ENCODE assay signal across 8 mouse cellular contexts in genomic region chr9:45677236-45677781, GRCm38 (mm10).
DNase-seq lines count a peak whose midpoint lies in the region; ATAC-seq and TF ChIP-seq lines count a peak whose summit lies in the region.

No protein-coding gene starts in this region.

- WGBS in forebrain, embryonic 13.5 days: 11% methylated on average over 12 of the region's 12 CpGs
- 12% methylated on average over 12 of the region's 12 CpGs for WGBS in midbrain, embryonic 13.5 days
- 31% methylated on average over 12 of the region's 12 CpGs for WGBS in stomach, postnatal 0 days

- no peaks in the 10 kb centered on the region for H3K9me3 ChIP-seq in forebrain, embryonic 13.5 days (replicated peaks)
- H3K9me3 ChIP-seq in midbrain, embryonic 13.5 days: no peaks in the 10 kb centered on the region
- no peaks in the 10 kb centered on the region for H3K9me3 ChIP-seq in stomach, postnatal 0 days (ENCODE audit: control insufficient read depth, low read length)

- peak overlapping the region; percentile 48; the same call in 1 of the 2 replicates for H3K9ac ChIP-seq in forebrain, embryonic 13.5 days
- H3K9ac ChIP-seq in midbrain, embryonic 13.5 days (replicated peaks): no peak overlapping the region; the same call in 1 of the 2 replicates
- no peak overlapping the region for H3K9ac ChIP-seq in stomach, postnatal 0 days (ENCODE audit: low read length)

- no peak for TF ChIP-seq CTCF in stomach, postnatal 0 days (IDR thresholded peaks at IDR 0.05; ENCODE audit: low read depth)

- peak overlapping the region; percentile 42 for H3K4me2 ChIP-seq in forebrain, embryonic 13.5 days
- H3K4me2 ChIP-seq in midbrain, embryonic 13.5 days (replicated peaks): peak overlapping the region; percentile 27
- no peak overlapping the region for H3K4me2 ChIP-seq in stomach, postnatal 0 days (replicated peaks; ENCODE audit: low read depth)

- no peaks in the 10 kb centered on the region for H3K27me3 ChIP-seq in forebrain, embryonic 13.5 days
- no peaks in the 10 kb centered on the region for H3K27me3 ChIP-seq in midbrain, embryonic 13.5 days
- no peaks in the 10 kb centered on the region for H3K27me3 ChIP-seq in stomach, postnatal 0 days (ENCODE audit: control insufficient read depth, insufficient read depth, low read length)

- no peak for TF ChIP-seq EP300 in stomach, postnatal 0 days (optimal IDR thresholded peaks at IDR 0.05)

- H3K4me3 ChIP-seq in forebrain, embryonic 13.5 days: no peak overlapping the region
- no peak overlapping the region for H3K4me3 ChIP-seq in midbrain, embryonic 13.5 days (replicated peaks)
- H3K4me3 ChIP-seq in stomach, postnatal 0 days (ENCODE audit: low read depth, low read length): no peak overlapping the region

- peak; percentile 73 for ATAC-seq in forebrain, embryonic 13.5 days
- ATAC-seq in hematopoietic stem cell, adult 5-6 weeks (replicated peaks in 1 of 2; ENCODE audit: insufficient read depth in 1 of 2, low FRiP score in 2 of 2, low TSS enrichment in 1 of 2, low read depth in 1 of 2, poor library complexity in 2 of 2, severe bottlenecking in 2 of 2): peak; percentile 72 to 80
- peak; percentile 57 for ATAC-seq in midbrain, embryonic 13.5 days
- ATAC-seq in stomach, postnatal 0 days (ENCODE audit: low FRiP score, low TSS enrichment): peak; percentile 69; the same call in 1 of the 2 replicates
- ATAC-seq in erythroid progenitor cell, adult 5-6 weeks (replicated peaks; ENCODE audit: low FRiP score, poor library complexity, severe bottlenecking): no peak

- DNase-seq in thymus, adult 18-20 months: peak; percentile 9 to 10
- no peak for DNase-seq in thymus, postnatal 4 days
- peak; percentile 44 to 57 for DNase-seq in layer of hippocampus, postnatal 10 days (ENCODE audit: low spot score in 2 of 2)
- peak; percentile 35 for DNase-seq in stomach, postnatal 0 days (ENCODE audit: low spot score)

- peak overlapping the region; percentile 93 for H3K27ac ChIP-seq in forebrain, embryonic 13.5 days
- H3K27ac ChIP-seq in midbrain, embryonic 13.5 days: peak overlapping the region; percentile 93
- H3K27ac ChIP-seq in stomach, postnatal 0 days (replicated peaks): no peak overlapping the region

- peaks cover 65% of the 10 kb centered on the region for H3K4me1 ChIP-seq in forebrain, embryonic 13.5 days
- H3K4me1 ChIP-seq in midbrain, embryonic 13.5 days (replicated peaks): peaks cover 66% of the 10 kb centered on the region
- no peaks in the 10 kb centered on the region; the same call in none of the 2 replicates for H3K4me1 ChIP-seq in stomach, postnatal 0 days (replicated peaks; ENCODE audit: control insufficient read depth, insufficient read depth)

- H3K36me3 ChIP-seq in forebrain, embryonic 13.5 days (ENCODE audit: poor library complexity, severe bottlenecking): no peaks in the 10 kb centered on the region
- H3K36me3 ChIP-seq in midbrain, embryonic 13.5 days: no peaks in the 10 kb centered on the region
- no peaks in the 10 kb centered on the region for H3K36me3 ChIP-seq in stomach, postnatal 0 days (ENCODE audit: control insufficient read depth, insufficient read depth, low read length)
